Mouse (Mus musculus): ENCODE data around the gene Heca.
"Not testable (repeated sequence)": the region's sequence is repeated elsewhere in the genome, so short reads cannot be mapped to it uniquely, and the experiment has no call there.

Gene Heca

DNA sequence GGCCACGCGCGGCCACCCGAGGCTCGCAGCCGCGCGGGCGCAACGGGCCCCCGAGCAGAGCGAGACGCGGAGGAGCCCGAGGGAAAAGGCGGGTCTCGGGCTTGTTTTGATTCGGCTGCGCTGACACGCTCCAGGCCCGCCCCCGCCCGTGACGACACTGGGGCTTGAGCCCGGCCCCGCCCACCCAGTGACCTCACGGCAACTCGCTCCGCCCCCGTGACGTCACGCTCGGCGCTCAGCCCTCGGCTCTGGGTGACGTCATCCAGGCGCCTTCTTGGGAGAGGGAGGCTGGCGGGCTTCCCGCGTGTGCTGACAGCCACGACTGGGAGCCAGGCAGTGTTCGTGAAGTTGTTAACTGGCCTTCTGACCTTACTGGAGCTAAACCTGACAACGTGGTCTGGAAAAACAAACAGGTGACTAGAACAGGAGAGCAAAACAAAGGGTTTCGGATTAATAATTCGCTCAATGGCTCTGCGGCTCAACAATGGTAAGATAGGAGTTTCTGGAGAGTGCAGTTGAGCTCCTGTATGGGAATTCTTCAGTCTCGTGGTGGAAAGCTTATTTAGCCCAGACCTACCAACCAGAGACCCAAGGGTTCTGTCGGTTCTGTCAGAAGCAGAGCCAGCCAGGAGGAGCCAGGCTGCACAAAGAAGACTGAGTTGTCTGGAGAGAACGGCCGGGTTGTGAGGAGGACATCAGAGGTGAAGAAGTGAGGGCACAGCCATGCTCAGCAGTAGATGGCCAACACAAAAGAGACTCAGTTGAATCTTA is at the start of gene Heca:
Gene Heca, minus strand, starts transcription at position 108 of the 771 bp plus-strand sequence.
- in situ Hi-C loops (cut with MboI, MseI) = loop anchor here in 1 of 2 experiments (10.0 kb wide), 1 partner anchor 213 kb away; no protein-coding TSS in a partner anchor

DNA sequence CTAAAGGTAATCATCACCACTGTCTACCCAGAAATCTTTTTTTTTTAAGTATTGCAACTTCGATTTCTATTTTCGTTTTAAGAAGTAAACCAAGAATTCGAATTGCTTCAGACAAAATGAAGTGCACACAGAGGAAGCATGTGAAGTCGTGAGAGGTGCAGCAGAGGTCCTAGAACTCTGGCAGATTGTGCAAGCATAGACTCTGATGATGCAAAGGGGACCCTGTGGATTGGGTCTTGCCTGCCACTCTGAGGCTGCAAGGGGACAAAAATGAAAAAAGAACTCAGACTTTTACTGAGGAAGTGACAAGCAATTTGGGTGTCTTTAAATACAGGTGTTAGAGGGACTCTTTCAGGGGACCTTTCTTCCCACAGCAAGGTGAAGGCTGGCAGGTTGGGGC is 42.7 kb upstream of the Heca start:
- in situ Hi-C loops (cut with MboI, MseI) = loop anchor here in 1 of 2 experiments (10.0 kb wide), 1 partner anchor 1276 kb away; no protein-coding TSS in a partner anchor

DNA sequence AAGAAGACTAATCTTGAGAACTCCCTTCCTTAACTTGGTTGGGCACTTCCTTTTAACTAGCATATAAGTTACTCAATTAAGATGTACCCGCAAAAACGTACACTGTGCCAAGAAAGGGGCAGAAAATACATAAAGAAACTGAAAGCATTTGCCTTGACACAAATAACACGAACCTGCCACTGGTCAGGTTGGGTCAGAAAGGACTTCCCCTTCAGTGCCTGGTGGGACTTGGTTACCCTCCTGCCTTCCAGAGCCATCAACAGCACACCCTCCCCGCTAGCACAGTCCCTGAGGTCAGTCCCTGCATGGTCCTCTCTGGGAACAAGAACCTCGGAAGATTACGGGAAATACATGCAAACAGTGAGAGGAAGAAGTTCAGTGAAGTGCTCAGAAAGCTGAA is 41.3 kb upstream of the Heca start:
- in situ Hi-C loops (cut with MboI, MseI) = no loop called here

DNA sequence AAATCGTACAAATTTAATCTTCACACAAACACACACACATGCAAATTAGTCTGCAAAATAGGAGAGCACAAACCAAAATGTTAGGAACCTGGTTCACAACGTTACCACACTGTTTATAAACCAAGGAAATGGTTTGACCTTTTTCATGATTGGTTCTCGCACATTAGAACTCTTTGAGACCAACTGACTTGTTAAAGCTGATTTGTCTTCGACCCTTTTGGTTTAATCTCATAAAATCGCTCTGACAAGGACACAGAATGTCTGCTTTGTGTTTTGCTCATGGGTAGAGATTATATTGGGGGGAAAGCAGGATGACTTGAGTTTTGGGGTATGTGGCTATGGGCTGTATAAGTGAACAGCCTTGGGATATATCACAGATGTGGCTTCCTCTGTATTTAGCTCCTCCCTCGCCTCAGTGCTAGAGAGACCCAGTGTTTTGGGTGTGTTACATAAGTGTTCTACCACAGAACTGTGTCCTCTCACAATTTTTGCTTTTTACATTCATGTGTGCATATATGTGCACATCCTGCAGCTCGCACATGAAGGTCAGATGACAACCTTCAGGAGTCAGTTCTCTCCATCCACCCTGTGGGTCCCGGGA is 40.1 kb upstream of the Heca start:
- in situ Hi-C loops (cut with MboI, MseI) = no loop called here

DNA sequence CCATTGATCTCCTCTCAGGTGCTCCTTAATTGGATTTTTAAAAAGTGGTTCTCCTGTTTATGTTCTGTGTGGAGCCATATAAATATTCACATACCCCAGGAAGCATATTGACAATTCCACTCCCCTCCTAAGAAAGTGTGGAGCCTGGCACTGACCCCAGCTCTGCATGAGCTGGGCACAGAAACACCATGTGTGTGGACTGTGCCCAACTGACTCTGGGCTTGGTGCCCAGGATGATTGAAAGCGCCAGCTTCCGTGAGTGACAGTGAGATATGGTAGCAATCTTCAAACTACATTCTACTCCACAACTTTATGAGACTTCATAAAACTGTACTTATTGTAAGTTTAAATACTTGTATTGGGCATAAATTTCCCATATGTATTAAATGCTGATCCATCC is 35.4 kb upstream of the Heca start:
- in situ Hi-C loops (cut with MboI, MseI) = no loop called here

DNA sequence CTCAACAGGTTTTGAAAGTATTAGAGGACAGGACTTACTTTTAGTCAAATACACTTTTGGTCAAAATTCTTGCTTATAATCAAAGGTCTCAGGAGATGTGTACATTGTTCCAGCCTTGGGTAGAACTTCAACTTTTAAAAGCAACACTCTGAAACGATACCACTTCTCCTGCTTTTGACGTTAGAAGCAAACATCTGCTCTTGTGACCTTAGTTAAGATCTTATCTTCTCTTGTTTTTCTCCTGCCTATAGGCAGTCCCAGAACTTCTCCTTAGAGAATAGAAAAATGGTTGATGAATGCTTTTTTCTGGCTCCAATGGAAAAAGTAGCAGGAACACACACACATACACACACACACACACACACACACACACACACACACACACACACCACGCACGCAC is 18.2 kb upstream of the Heca start:
- in situ Hi-C loops (cut with MboI, MseI) = no loop called here

DNA sequence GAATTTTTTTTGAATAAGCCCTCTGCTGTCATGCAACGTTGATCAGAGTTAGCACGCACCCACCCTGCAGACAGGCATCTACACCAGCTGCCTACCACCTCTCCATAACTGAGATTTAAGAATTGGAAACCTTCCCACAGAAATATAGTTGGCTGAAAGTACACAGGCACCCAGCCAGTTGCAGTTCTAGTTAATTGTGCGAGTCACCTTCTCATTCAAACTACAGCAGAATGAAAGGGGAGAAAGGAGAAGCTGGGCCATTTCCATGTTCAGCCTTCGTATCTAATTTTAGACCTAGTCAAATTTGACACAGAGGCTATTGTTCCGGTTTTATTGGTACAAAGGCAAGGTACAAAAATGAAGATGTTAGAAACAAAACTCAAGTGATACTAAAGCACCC is 2.9 kb upstream of the Heca start:
- in situ Hi-C loops (cut with MboI, MseI) = no loop called here

DNA sequence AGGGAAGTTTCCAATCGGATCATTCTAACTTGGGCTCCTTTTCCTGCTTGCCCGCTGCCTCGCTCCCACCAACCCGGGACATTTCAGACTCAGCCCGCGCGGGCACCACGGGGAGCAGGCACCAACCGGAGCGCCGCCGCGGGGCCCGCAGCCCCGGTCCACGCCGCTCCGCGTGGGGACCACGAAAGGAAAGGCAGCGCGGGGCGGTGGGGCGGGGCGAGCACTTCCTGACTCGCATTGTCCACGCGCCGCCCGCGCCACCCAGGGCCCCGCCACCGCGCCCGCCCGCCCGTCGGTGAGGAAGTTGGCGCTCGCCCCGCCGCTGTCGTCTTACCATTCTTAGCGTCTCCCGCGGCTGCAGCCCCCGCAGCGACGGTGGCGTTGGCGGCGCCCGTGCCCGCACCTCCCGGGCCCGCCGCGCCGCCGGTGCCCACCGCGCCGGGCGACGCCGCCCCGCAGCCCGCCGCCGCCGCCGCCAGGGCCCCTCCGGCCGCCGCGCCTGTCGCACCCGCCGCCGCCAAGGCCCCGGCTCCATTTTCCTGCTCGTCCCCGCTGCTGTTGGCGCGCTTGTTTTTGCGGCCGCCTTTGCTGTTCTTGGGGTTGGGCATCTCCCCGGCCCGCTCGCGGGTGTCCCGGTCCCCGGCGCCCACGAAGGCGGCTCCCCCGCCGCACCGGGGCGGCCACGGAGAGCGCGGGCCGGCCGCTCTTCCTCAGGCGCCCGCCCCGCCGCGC is 526 bp downstream of the Heca start:
- in situ Hi-C loops (cut with MboI, MseI) = loop anchor here in 1 of 2 experiments (10.0 kb wide), 1 partner anchor 213 kb away; no protein-coding TSS in a partner anchor

DNA sequence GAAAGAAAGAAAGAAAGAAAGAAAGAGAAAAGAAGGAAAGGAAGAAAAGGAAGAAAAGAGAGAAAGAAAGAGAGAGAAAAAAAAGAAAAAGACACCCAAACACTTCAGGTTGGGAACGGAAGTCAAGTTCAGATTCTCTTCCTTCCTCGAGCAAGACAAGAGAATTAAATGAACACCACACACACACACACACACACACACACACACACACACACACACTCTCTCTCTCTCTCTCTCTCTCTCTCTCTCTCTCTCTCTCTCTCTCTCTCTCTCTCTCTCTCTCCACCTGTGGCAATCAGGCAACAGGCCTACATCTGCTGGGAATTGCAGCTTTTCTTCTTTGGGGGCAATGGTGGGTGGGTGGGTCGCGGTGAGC is 1.1 kb downstream of the Heca start:
- in situ Hi-C loops (cut with MboI, MseI) = loop anchor here in 1 of 2 experiments (10.0 kb wide), 1 partner anchor 212 kb away; no protein-coding TSS in a partner anchor

DNA sequence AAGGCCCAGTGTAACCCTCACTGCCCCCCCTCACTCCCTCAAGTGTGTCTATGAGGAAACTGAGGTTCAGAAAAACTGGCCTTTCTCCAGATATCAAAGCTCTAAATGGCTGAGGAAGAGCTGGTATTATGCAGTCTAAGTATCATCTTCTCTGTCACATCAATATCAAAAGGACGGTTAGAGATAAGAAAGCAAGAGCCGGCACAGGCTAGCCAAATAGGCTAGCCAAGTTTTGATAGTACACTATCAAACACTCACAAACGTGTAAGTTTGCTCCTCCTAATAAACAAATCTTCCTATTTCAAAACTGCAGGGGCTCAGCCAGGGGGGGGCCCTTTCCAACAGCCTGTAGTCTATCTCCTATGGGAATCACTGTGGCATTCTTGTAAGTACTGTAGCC is 1.8 kb downstream of the Heca start:
- in situ Hi-C loops (cut with MboI, MseI) = loop anchor here in 1 of 2 experiments (10.0 kb wide), 1 partner anchor 211 kb away; no protein-coding TSS in a partner anchor

DNA sequence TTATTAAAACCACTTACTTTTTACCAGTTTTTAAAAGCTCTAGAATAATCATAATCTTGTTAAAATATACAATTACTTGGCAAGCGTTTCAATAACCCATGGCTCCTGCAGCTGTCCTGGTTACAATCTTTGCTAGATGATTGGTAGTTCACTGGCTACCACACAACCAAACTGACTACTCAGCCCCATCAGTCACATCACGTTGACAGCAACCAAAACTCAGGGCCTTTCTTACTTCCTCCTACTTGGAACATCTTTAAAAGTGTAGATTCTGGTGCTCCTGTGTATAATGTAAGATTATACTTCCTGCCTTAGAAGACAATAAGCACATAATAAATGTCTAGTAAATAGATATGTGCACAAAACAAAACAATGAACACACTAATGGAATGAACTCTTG is 14.2 kb downstream of the Heca start:
- in situ Hi-C loops (cut with MboI, MseI) = no loop called here

DNA sequence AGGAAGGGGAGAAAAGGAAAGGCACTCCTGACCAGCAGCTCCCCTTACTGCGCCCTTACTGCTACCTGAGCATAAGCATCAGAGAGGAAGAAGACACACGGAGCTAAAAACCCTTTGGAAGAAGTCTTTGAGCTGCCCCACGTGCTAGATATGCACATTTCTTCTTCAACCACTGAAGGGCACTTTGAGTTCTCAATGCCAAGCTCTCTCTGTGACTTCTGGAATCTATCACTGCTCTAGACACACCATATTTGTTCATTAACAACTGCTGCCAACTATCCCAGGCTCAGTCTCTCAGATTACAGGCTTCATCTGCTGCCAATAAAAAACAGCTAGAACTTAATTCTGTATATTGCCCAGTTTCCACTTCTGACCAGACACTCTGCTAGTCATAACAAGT is 15.7 kb downstream of the Heca start:
- in situ Hi-C loops (cut with MboI, MseI) = no loop called here

DNA sequence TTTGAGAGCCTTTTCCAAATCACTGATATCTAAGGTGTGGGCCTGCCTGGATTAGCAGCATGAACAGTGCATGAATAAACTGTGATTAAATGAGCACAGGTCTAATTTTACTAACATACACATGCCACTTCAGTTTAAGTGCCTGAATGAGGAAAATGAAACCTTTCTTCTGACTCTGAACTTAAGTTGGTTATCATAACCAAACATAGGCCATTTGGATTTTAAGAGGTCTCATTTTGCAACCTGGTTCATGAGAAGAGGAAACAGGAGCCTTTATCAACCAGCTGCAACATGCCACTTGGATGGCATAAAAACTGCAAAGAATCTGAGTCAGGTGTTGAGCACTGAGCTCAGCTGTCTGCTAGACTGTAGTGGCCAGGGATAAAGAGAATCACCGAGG is 16.7 kb downstream of the Heca start:
- in situ Hi-C loops (cut with MboI, MseI) = no loop called here

DNA sequence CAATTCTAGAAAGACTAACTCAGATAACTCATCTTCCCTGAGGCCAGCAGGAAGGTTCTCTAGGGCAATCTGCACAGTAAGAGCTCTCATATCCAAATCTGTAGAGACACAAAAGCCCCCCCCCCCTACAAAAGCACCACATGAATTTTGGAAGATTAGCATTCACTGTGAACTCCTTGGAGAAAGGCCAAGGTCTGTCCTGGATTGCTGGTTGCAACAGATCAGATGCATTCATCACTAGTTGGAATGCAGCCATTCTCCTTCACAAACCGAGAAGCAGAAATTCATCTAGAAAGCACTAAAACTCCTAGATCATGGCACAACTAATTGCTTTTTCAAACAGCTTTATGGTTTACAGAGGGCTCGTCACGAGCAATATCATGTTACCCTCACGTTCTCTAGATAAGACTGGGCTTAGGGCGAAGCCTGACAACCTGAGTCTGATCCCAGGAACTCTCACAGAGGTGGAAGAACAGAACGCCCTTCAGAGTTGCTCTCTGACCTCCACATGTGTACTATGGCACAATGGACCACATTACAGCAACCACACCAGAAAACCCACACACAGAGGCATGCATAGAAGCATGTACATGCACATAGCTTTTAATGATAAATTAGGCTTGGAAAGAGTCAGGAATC is 17.3 kb downstream of the Heca start:
- in situ Hi-C loops (cut with MboI, MseI) = no loop called here

DNA sequence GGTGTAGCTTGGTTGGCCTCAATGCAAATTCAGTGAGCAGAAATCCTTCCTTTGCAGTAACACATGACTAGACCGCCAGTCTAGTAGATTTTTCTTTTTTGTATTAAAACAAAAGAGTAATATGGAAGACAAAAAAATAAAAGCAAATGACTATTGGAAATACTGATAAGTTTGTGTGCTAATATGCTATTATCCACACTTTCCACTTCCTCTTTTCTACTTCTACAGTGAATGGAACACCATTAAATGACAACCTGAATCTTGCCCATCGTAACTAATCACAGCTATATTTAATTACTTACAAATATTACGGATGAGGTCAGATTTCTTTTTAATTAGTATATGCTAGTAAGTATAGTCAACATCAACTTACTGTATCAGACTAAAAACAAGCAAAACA is 22.7 kb downstream of the Heca start:
- in situ Hi-C loops (cut with MboI, MseI) = no loop called here

DNA sequence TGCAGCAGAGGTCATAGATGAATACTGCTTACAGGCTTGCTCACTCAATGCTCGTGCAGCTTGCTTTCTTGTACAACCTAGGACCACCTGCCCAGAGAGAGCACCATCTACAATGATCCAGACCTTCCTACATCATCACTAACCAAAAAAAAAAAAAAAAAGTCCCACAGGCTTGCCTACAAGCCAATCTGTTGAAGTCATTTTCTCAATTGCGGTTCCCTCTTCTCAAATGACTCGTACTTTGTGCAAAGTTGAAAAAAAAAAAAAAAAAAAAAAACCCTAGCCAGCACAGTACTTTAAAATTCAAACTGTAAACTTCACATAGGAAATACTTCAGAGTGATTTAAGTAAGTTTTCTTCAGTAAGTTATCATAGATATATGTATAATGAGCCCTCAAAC is 23.7 kb downstream of the Heca start:
- in situ Hi-C loops (cut with MboI, MseI) = no loop called here

DNA sequence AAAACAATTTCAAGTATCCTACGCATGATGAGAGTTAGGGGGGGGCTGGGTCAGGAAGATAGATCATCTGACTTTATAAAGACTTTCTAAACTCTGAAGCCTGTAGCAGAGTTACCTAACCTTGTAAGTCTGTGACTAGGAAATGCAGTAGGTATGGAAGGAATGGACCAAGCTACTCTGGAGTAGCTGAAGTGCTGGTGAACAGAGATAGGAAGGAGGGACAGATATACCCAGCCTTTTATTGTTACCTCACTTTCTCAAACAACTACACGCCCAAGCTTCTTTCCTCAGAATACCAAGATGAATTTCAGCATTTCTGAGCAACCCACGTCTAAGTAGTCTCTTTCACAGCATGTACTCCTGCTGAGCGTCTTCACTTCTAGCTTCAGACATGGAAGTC is 26.5 kb downstream of the Heca start:
- in situ Hi-C loops (cut with MboI, MseI) = no loop called here

DNA sequence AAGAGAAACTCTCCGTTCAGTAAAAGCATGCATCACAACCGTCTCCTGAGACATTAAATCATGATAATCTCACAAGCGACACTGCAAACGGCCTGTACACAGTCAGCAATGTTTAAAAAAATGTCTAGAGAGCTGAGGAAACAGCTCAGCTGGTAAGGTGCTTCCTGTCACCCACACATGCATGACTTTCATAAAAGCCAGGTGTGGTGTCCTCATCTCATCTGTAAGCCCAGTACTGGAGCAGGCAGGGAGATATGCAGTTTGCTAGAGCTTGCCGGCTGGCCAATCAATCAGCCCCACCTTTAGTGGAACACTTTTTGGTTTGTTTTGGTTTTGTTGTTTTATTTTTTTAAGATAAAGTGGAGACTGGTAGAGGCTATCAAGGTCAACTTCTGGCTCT is 27.9 kb downstream of the Heca start:
- in situ Hi-C loops (cut with MboI, MseI) = no loop called here

DNA sequence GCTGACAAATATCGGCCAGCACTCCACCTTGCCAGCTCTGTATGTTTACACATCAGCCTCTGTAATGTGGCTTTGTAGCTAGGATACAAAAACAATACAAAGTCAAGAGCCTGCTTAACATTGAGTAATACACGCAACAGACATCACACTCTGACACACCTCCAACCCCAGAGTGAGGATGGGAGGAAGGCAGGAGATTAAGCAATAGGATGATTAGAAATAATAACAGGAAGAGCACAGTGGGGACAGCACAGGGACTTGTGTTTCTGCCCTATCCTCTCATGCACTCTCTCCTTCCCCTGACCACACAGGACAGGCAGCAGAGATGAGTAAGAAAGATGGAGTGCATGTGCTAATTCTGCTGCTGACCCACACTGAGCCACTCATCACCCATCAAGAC is 28.8 kb downstream of the Heca start:
- in situ Hi-C loops (cut with MboI, MseI) = no loop called here

DNA sequence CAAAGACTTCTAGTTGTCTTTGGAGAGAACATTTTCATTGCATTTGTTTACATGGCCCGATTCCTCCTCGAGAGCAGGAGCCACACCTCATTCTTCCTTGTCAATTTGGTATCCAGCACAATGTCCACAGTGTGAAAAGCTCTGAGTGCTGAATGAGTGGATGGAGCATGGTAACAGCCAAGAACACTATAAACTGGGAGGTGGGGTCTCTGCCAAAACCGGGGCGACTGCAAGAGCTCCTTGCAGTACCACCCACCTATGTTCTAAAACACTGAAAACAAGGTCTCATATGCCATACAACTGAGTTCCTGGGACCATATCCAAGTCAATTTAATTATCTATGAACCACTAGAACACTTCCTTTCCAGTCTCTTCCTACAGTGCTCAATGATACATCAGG is 39.1 kb downstream of the Heca start:
- in situ Hi-C loops (cut with MboI, MseI) = no loop called here

DNA sequence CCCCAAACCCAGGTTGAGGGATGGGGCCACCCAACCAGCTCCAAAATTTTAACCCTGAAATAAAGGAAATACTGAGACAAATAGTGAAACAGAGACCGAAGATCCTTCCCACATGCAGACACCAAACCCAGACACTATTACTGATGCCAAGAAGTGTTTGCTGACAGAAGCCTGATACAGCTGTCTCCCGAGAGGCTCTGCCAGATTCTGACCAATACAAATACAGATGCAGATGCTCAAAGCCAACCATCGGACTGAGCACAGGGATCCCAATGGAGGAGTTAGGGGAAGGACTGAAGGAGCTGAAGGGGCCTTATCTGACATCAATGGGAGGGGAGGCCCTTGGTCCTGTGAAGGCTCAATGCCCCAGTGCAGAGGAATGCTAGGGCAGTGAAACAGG is 41.5 kb downstream of the Heca start:
- in situ Hi-C loops (cut with MboI, MseI) = not testable (repeated sequence)

DNA sequence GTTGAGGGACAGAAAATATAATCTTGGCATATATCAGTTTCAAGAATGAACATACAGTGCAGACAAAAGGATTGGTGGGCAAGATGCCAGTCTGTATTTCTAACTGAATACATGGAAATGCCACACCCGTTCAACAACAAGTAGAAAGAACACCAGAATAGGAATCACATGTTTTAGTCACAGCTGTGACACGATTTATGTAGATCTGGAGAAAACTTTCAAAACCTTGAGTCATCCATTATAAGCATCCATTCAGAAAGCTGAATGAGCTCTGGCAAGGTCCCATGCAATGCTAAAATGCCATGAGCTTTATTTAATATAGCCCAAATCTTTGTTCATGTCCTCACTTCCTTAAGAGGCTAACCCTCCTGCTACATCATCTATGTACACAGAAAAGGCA is 44.4 kb downstream of the Heca start:
- in situ Hi-C loops (cut with MboI, MseI) = no loop called here
